Mouse (Mus musculus) MN1 (cell line): ENCODE measurements around the gene Ing3.

Experiments used
- DNase-seq: peaks from one replicate; pipeline ENCODE4 v3.0.0-alpha.2; 2016; ENCODE audit warnings: low spot score

Gene Ing3

DNA sequence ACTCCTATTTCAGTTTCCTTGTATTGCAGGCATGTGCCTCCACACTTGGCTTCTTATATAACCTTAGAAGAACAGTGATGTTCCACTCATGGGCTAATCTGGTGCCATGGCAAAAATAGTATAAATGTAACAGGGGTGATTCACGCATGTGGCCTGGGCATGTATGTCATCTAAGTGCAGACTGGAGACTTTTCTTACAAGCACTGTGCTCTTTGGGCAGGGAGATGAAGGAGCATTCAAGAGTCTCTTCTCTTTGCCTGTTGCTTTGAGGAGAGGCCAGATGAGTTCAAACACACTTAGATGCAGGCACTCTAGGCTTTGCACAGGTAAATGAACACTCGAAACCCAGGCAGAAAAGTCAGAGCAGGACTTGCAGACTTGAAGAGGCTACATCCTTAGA is 74.8 kb downstream of the Ing3 start:
- DNase-seq = no peak
